Mouse (Mus musculus): Measurements from ENCODE around the gene Ctsh. TPM values are rescaled to one million over a fixed set of nuclear protein-coding genes. Genes with fewer than 3 reads are reported as not detected.
A peak's percentile ranks its signal among the peaks of the same experiment; 100 is the strongest.

The Ctsh gene
- total RNA-seq, 2 experiments from 2014 or later, result 9.9 to 13.5 TPM

- DNase-seq, result no peak
- H3K27ac ChIP-seq, result peak overlapping the region; percentile 69
- peak overlapping the region; percentile 50 for H3K4me3 ChIP-seq
- intact Hi-C loops (cut with DNase I), result no loop called here
- TF ChIP-seq CTCF (IDR thresholded peaks at IDR 0.05), result no peak
These were observed 70.4 kb downstream of the Ctsh start for GRCm38 (mm10) chr9:90124156-90124872.

- intact Hi-C loops (cut with DNase I), result no loop called here
- H3K27ac ChIP-seq, result peak overlapping the region; percentile 69
These were observed 70.9 kb downstream of the Ctsh start for GRCm38 (mm10) chr9:90124873-90125245.

More at GRCm38 (mm10) chr9:90124873-90125245, 70.9 kb downstream of the Ctsh start:
- TF ChIP-seq CTCF (IDR thresholded peaks at IDR 0.05), result no peak
- DNase-seq, result no peak
- peak overlapping the region; percentile 50 for H3K4me3 ChIP-seq

Other genes with a start within 250 kb of the Ctsh start
- gene Rasgrf1, start 144.2 kb upstream of the Ctsh start, total RNA-seq (2021), result not detected
- gene Morf4l1, start 60.6 kb downstream of the Ctsh start, total RNA-seq (2021), result 100 to 1,000 TPM; 189 to 208 TPM
- under 1 TPM; 0.41 to 0.59 TPM for gene Adamts7, start 108.9 kb downstream of the Ctsh start, total RNA-seq (2021)
- 1 to 10 TPM; 3.0 to 5.9 TPM for gene Tbc1d2b, start 216.7 kb downstream of the Ctsh start, total RNA-seq (2021)

Measured in gastrocnemius, adult 2 months (tissue).